Mouse (Mus musculus) heart, adult 11 months (tissue): Measurements from ENCODE around the gene Epha4.

ENCODE experiments used
- DNase-seq: peaks from one replicate; pipeline ENCODE4 v3.0.0; 2022

Gene Epha4

GRCm38 (mm10) chr1:77441987-77442386 lies 72.9 kb downstream of the Epha4 start:
- DNase-seq = peak; percentile 92

GRCm38 (mm10) chr1:77441401-77441800 lies 73.5 kb downstream of the Epha4 start:
- peak; percentile 78 for DNase-seq

GRCm38 (mm10) chr1:77440512-77440911 lies 74.4 kb downstream of the Epha4 start:
- peak; percentile 72 for DNase-seq

- peak; percentile 85 for DNase-seq
Observed at GRCm38 (mm10) chr1:77439383-77440074, 75.4 kb downstream of the Epha4 start.

- peak; percentile 80 for DNase-seq
Observed at GRCm38 (mm10) chr1:77438639-77439038, 76.2 kb downstream of the Epha4 start.

GRCm38 (mm10) chr1:77437881-77438610 lies 76.8 kb downstream of the Epha4 start:
- peak; percentile 78 for DNase-seq

GRCm38 (mm10) chr1:77435045-77435444 lies 79.8 kb downstream of the Epha4 start:
- peak; percentile 31 for DNase-seq

- no peak for DNase-seq
Observed at GRCm38 (mm10) chr1:77433148-77433547, 81.7 kb downstream of the Epha4 start.

GRCm38 (mm10) chr1:77432489-77432888 lies 82.4 kb downstream of the Epha4 start:
- DNase-seq = peak; percentile 46

- DNase-seq = peak; percentile 74
Observed at GRCm38 (mm10) chr1:77429174-77429573, 85.7 kb downstream of the Epha4 start.

- DNase-seq = peak; percentile 46
Observed at GRCm38 (mm10) chr1:77426956-77427355, 87.9 kb downstream of the Epha4 start.

- DNase-seq = no peak
Observed at GRCm38 (mm10) chr1:77425171-77425570, 89.7 kb downstream of the Epha4 start.

GRCm38 (mm10) chr1:77421081-77421480 lies 93.8 kb downstream of the Epha4 start:
- no peak for DNase-seq

- no peak for DNase-seq
Observed at GRCm38 (mm10) chr1:77420348-77420747, 94.5 kb downstream of the Epha4 start.

- no peak for DNase-seq
Observed at GRCm38 (mm10) chr1:77416872-77417271, 98.0 kb downstream of the Epha4 start.

- peak; percentile 76 for DNase-seq
Observed at GRCm38 (mm10) chr1:77412871-77413669, 101.8 kb downstream of the Epha4 start.

- peak; percentile 97 for DNase-seq
Observed at GRCm38 (mm10) chr1:77412285-77412684, 102.6 kb downstream of the Epha4 start.

GRCm38 (mm10) chr1:77411222-77411621 lies 103.7 kb downstream of the Epha4 start:
- DNase-seq = no peak

- DNase-seq = no peak
Observed at GRCm38 (mm10) chr1:77410716-77411115, 104.2 kb downstream of the Epha4 start.

GRCm38 (mm10) chr1:77410153-77410552 lies 104.7 kb downstream of the Epha4 start:
- no peak for DNase-seq

GRCm38 (mm10) chr1:77409509-77409908 lies 105.4 kb downstream of the Epha4 start:
- no peak for DNase-seq

GRCm38 (mm10) chr1:77407417-77407816 lies 107.5 kb downstream of the Epha4 start:
- DNase-seq = no peak

- no peak for DNase-seq
Observed at GRCm38 (mm10) chr1:77406631-77407030, 108.3 kb downstream of the Epha4 start.
